Mouse (Mus musculus) stomach, postnatal 0 days (tissue): ENCODE measurements around the gene Prkce.

Source experiments
- CTCF ChIP-seq: IDR thresholded peaks from 2 replicates; pipeline ENCODE4 v1.5.1; 2016; ENCODE audit warnings: antibody characterized with exemption, low read depth, mild to moderate bottlenecking, moderate library complexity
- EP300 ChIP-seq: optimal IDR thresholded peaks from 2 replicates; pipeline ENCODE3; 2016; ENCODE audit warnings: antibody characterized with exemption

GRCm38 (mm10) chr17:86175516-86175915 lies 7.9 kb downstream of the Prkce start:
- TF ChIP-seq EP300, result no peak
- TF ChIP-seq CTCF, result no peak
